9 mouse cellular contexts compared by ENCODE assay signal in the genomic region with DNA sequence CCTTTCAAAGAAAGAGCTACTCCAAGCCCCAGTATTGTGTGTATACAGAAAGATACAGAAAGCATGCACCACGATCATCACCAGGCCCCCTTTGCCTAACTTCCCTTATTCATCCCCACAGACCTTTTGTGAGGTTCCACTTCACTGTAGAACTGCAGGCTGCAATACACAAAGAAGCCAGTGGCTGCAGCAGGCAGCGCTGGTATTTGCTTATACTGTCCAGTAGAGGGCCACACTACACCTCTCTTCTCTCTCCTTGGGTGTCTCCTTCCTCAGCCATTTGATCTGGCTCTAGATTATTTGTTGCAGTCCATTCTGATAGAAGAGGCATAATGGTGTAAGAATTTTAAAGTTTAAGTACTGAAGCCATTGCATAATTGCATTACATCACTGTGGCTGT. TPM values are rescaled to one million over a fixed set of nuclear protein-coding genes. Genes with fewer than 3 reads are reported as not detected.
DNase-seq lines count a peak whose midpoint lies in the region; ATAC-seq and TF ChIP-seq lines count a peak whose summit lies in the region.
"Had no signal": no experiment of that assay in that cellular context is flagged by ENCODE, and none has a peak within 500 bp of the region (broad histone marks: within the 10 kb centered on the region; RNA-seq: fewer than 3 reads in every experiment).

No protein-coding gene starts in this region.

- H3K4me2 ChIP-seq in limb, embryonic 12.5 days, result no peak overlapping the region
- no peak overlapping the region for H3K4me2 ChIP-seq in midbrain, postnatal 0 days (ENCODE audit: low read depth, low read length, poor library complexity, severe bottlenecking)
- no peak overlapping the region for H3K4me2 ChIP-seq in stomach, embryonic 15.5 days

- peaks cover 42% of the 10 kb centered on the region for H3K4me1 ChIP-seq in limb, embryonic 12.5 days (replicated peaks)
- H3K4me1 ChIP-seq in midbrain, postnatal 0 days (ENCODE audit: insufficient read depth, low read length), result no peaks in the 10 kb centered on the region
- peaks cover 7% of the 10 kb centered on the region; the same call in 1 of the 2 replicates for H3K4me1 ChIP-seq in stomach, embryonic 15.5 days

- no peaks in the 10 kb centered on the region for H3K9me3 ChIP-seq in limb, embryonic 12.5 days
- H3K9me3 ChIP-seq in midbrain, postnatal 0 days (ENCODE audit: low read length), result no peaks in the 10 kb centered on the region
- H3K9me3 ChIP-seq in stomach, embryonic 15.5 days, result no peaks in the 10 kb centered on the region

- peak; percentile 38 for DNase-seq in ovary, postnatal 14 days (ENCODE audit: low spot score)
- DNase-seq in ovary, adult 18-20 months (ENCODE audit: low spot score), result no peak
- DNase-seq in cerebellum, adult 9-11 months, result peak; percentile 64
- DNase-seq in frontal cortex, postnatal 36 days (ENCODE audit: low spot score in 2 of 2), result peak; percentile 40 to 81
- DNase-seq in kidney, adult 9 months, result peak; percentile 84
- DNase-seq in midbrain, postnatal 0 days (ENCODE audit: low spot score), result peak; percentile 94

- no peaks in the 10 kb centered on the region for H3K36me3 ChIP-seq in limb, embryonic 12.5 days
- H3K36me3 ChIP-seq in midbrain, postnatal 0 days (ENCODE audit: insufficient read depth, low read length), result no peaks in the 10 kb centered on the region
- H3K36me3 ChIP-seq in stomach, embryonic 15.5 days, result no peaks in the 10 kb centered on the region

- H3K9ac ChIP-seq in limb, embryonic 12.5 days (replicated peaks), result no peak overlapping the region
- no peak overlapping the region for H3K9ac ChIP-seq in midbrain, postnatal 0 days (replicated peaks; ENCODE audit: low read length, poor library complexity, severe bottlenecking)
- no peak overlapping the region for H3K9ac ChIP-seq in stomach, embryonic 15.5 days

- 0 out of 2 replicates have a peak overlapping the region, but pooled peaks have one; percentile 20 for H3K27ac ChIP-seq in limb, embryonic 12.5 days
- H3K27ac ChIP-seq in midbrain, postnatal 0 days (ENCODE audit: low read depth, low read length), result peak overlapping the region; percentile 43; the same call in 1 of the 2 replicates
- H3K27ac ChIP-seq in stomach, embryonic 15.5 days, result no peak overlapping the region

- TF ChIP-seq CTCF in midbrain, postnatal 0 days (IDR thresholded peaks at IDR 0.05), result peak; percentile 100

- no peaks in the 10 kb centered on the region for H3K27me3 ChIP-seq in limb, embryonic 12.5 days
- H3K27me3 ChIP-seq in midbrain, postnatal 0 days (ENCODE audit: insufficient read depth, low read length), result no peaks in the 10 kb centered on the region
- H3K27me3 ChIP-seq in stomach, embryonic 15.5 days (replicated peaks), result no peaks in the 10 kb centered on the region

- WGBS in limb, embryonic 12.5 days, result 8% methylated on average over 2 of the region's 2 CpGs
- 4% methylated on average over 2 of the region's 2 CpGs for WGBS in midbrain, postnatal 0 days
- 0% methylated on average over 2 of the region's 2 CpGs for WGBS in stomach, embryonic 15.5 days

- ATAC-seq in limb, embryonic 12.5 days (ENCODE audit: insufficient number of reproducible peaks, insufficient read depth, low FRiP score, low TSS enrichment, low read depth), result no peak
- ATAC-seq in midbrain, postnatal 0 days (ENCODE audit: low FRiP score), result peak; percentile 41; the same call in 1 of the 2 replicates
- ATAC-seq in stomach, embryonic 15.5 days (ENCODE audit: insufficient read depth, low FRiP score, low read depth), result peak; percentile 52; the same call in 1 of the 2 replicates

- H3K4me3 ChIP-seq in limb, embryonic 12.5 days (replicated peaks), result no peak overlapping the region
- H3K4me3 ChIP-seq in midbrain, postnatal 0 days (ENCODE audit: low read depth, low read length), result no peak overlapping the region
- H3K4me3 ChIP-seq in stomach, embryonic 15.5 days (replicated peaks), result no peak overlapping the region
- H3K4me3 ChIP-seq: myocyte had no signal

RNA-seq across cellular contexts. Expression of gene Ttc30a1, which starts 3.4 kb away (rescaled TPM):
- 10.0 and 10.4 TPM in 2 replicates for polyA plus RNA-seq in limb, embryonic 12.5 days (2016; fragmentation: Nextera tagmentation; extraction: Ambion mirVana)
- total RNA-seq in midbrain, postnatal 0 days (2014; rRNA removed), result 12.3 and 12.7 TPM in 2 replicates
- polyA plus RNA-seq in midbrain, postnatal 0 days (2015; fragmentation: Nextera tagmentation; extraction: Ambion mirVana), result 5.2 and 5.5 TPM in 2 replicates
- 6.1 and 7.2 TPM in 2 replicates for polyA plus RNA-seq in stomach, embryonic 15.5 days (2015; fragmentation: Nextera tagmentation; extraction: Ambion mirVana)

RNA-seq across cellular contexts. Expression of gene Ttc30a2, which starts 7.2 kb away (rescaled TPM):
- polyA plus RNA-seq in limb, embryonic 12.5 days (2016; fragmentation: Nextera tagmentation; extraction: Ambion mirVana), result 0.59 and 0.60 TPM in 2 replicates
- 1.1 and 1.9 TPM in 2 replicates for total RNA-seq in midbrain, postnatal 0 days (2014; rRNA removed)
- polyA plus RNA-seq in midbrain, postnatal 0 days (2015; fragmentation: Nextera tagmentation; extraction: Ambion mirVana), result 0.36 and 0.39 TPM in 2 replicates
- polyA plus RNA-seq in stomach, embryonic 15.5 days (2015; fragmentation: Nextera tagmentation; extraction: Ambion mirVana), result 0.19 and 0.37 TPM in 2 replicates

RNA-seq across cellular contexts. Expression of gene Ttc30b, which starts 46.7 kb away (rescaled TPM):
- polyA plus RNA-seq in limb, embryonic 12.5 days (2016; fragmentation: Nextera tagmentation; extraction: Ambion mirVana), result 9.2 and 9.9 TPM in 2 replicates
- 29.1 and 30.8 TPM in 2 replicates for total RNA-seq in midbrain, postnatal 0 days (2014; rRNA removed)
- polyA plus RNA-seq in midbrain, postnatal 0 days (2015; fragmentation: Nextera tagmentation; extraction: Ambion mirVana), result 18.7 and 19.3 TPM in 2 replicates
- polyA plus RNA-seq in stomach, embryonic 15.5 days (2015; fragmentation: Nextera tagmentation; extraction: Ambion mirVana), result 9.5 and 10.7 TPM in 2 replicates
